Mouse (Mus musculus) midbrain, postnatal 0 days (tissue): Measurements from ENCODE around the gene Dscaml1. TPM values are rescaled to one million over a fixed set of nuclear protein-coding genes. Genes with fewer than 3 reads are reported as not detected.

Source experiments
- ATAC-seq: fragments of 200-750 bp; cut with Nextera tagmentation; 2 replicates; pipeline ENCODE4 v1.8.0; 2017; ENCODE audit warnings: moderate number of reproducible peaks, mild to moderate bottlenecking, moderate TSS enrichment, moderate library complexity; ENCODE audit not compliant: low FRiP score
- DNase-seq: peaks from one replicate; pipeline ENCODE4 v3.0.0-alpha.2; 2015; ENCODE audit warnings: low spot score
- H3K27ac ChIP-seq: fragments of 300-500 bp; sonication (generic); 2 replicates; pipeline ENCODE4 v1.5.1; 2014; ENCODE audit warnings: low read depth, mild to moderate bottlenecking, low read length, mixed read lengths
- H3K27me3 ChIP-seq: fragments of 300-500 bp; sonication (generic); 2 replicates; pipeline ENCODE4 v1.6.1; 2014; ENCODE audit warnings: low read length, control low read depth, mixed read lengths; ENCODE audit not compliant: insufficient read depth
- H3K36me3 ChIP-seq: fragments of 300-500 bp; sonication (generic); 2 replicates; pipeline ENCODE4 v1.6.1; 2014; ENCODE audit warnings: low read length, control low read depth, mixed read lengths; ENCODE audit not compliant: insufficient read depth
- H3K4me1 ChIP-seq: fragments of 300-500 bp; sonication (generic); 2 replicates; pipeline ENCODE4 v1.6.1; 2014; ENCODE audit warnings: mild to moderate bottlenecking, control low read depth, antibody characterized with exemption, low read length, mixed read lengths; ENCODE audit not compliant: insufficient read depth
- H3K4me2 ChIP-seq: fragments of 300-500 bp; sonication (generic); 2 replicates; pipeline ENCODE4 v1.6.1; 2014; ENCODE audit warnings: low read depth, mild to moderate bottlenecking, low read length, mixed read lengths; ENCODE audit not compliant: poor library complexity, severe bottlenecking
- H3K4me3 ChIP-seq: fragments of 300-500 bp; sonication (generic); 2 replicates; pipeline ENCODE4 v1.5.1; 2014; ENCODE audit warnings: low read depth, mild to moderate bottlenecking, low read length, moderate library complexity
- H3K9ac ChIP-seq: fragments of 300-500 bp; sonication (generic); replicated peaks from 2 replicates; pipeline ENCODE4 v1.6.1; 2014; ENCODE audit warnings: mild to moderate bottlenecking, low read length, moderate library complexity, mixed read lengths; ENCODE audit not compliant: poor library complexity, severe bottlenecking
- H3K9me3 ChIP-seq: fragments of 300-500 bp; sonication (generic); 2 replicates; pipeline ENCODE4 v1.6.1; 2016; ENCODE audit warnings: low read length, control low read depth
- CTCF ChIP-seq: IDR thresholded peaks from 2 replicates; pipeline ENCODE4 v1.5.1; 2016; ENCODE audit warnings: antibody characterized with exemption, mild to moderate bottlenecking
- WGBS: fragments of 180-500 bp; shearing (Covaris S2); extraction: QIAGEN DNeasy Blood & Tissue Kit; methylation state at CpG from one replicate; pipeline ENCODE4 v1.1.7; 2014; 5-methylcytosine and 5-hydroxymethylcytosine counted together
- polyA plus RNA-seq: library from polyadenylated mRNA; unstranded; fragments of >200 nt; fragmentation: Nextera tagmentation; extraction: Ambion mirVana; gene quantifications from 2 replicates; pipeline ENCODE4 v1.2.1, GENCODE M21; 2015
- total RNA-seq: library from RNA; depleted of rRNA; stranded (reverse); fragments of >200 nt; gene quantifications from 2 replicates; pipeline ENCODE4 v1.2.3, GENCODE M21; 2014

The Dscaml1 gene
- total and polyA plus RNA-seq, 2 experiments from 2014 or later = 14.6 to 42.1 TPM

DNA sequence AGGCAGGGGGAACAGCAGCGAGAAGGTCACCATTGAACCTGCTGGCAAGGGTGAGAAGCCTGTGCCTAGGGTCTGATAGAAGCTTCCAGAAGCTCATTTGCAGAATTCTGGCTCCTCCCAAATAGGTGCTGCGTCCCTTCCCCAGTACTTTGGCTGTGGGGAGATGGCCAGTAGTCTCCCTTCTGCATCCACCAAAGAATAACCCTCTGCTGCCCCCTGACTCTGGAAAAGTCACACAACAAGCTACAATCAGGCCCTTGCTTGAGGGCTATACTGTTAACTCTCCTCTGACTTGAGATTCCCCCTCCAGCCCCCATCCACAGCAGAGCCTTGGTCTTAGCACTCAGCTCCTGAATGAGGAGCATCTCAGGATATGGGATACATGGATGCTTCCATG, 314.2 kb downstream of the Dscaml1 start:
- H3K9me3 ChIP-seq = no peaks in the 10 kb centered on the region
- H3K27me3 ChIP-seq = no peaks in the 10 kb centered on the region
- TF ChIP-seq CTCF = peak; percentile 74
- no peak overlapping the region for H3K4me3 ChIP-seq
- 61% methylated on average over 2 of the region's 2 CpGs for WGBS
- no peak overlapping the region for H3K9ac ChIP-seq
- no peak overlapping the region for H3K27ac ChIP-seq
- no peak overlapping the region for H3K4me2 ChIP-seq
- ATAC-seq = no peak
- H3K4me1 ChIP-seq = peaks cover 7% of the 10 kb centered on the region; the same call in 1 of the 2 replicates
- peak; percentile 77 for DNase-seq
- H3K36me3 ChIP-seq = peaks cover 18% of the 10 kb centered on the region

DNA sequence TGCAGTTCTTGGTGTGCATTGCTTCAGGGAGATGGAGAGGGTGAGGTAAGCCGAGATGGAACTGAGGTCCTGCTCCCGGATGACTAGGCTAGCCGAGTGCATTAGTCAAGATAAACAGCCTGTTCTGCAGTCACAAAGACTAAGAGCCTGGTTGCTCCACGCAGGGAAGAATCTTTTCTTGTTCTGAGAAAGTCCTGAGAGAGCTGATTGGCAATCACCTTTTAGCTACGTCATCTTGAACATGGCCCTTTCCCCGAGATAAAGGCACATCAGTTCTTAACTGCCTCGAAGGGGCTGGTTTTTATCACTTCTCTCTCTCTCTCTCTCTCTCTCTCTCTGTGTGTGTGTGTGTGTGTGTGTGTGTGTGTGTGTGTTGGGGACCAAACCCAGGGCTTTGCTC, 319.0 kb downstream of the Dscaml1 start:
- Histone ChIP-seq H3K9ac (no peak overlapping the region), H3K4me3 (no peak overlapping the region), H3K36me3 (peaks cover 23% of the 10 kb centered on the region), H3K27ac (no peak overlapping the region), H3K27me3 (no peaks in the 10 kb centered on the region), H3K9me3 (no peaks in the 10 kb centered on the region), H3K4me2 (no peak overlapping the region), H3K4me1 (no peaks in the 10 kb centered on the region)
- WGBS = 41% methylated on average over 7 of the region's 7 CpGs
- ATAC-seq (no peak), DNase-seq (peak; percentile 7)
- no peak for TF ChIP-seq CTCF

DNA sequence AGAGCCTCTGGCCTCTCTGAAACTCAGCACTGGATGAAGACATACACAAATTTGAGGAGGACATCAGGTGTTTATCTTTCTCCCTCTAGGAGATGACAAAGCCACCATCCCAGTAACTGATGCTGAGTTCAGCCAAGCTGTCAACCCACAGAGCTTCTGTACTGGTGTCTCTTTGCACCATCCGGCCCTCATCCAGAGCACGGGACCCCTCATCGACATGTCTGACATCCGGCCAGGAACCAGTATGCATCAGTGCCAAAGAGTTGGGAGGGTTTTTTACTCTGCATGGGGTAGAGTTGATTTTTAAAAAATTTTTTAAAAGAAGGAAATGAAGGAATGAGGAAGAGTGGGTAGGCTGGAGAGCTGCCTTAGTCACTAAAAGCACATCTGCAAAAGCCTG, 323.5 kb downstream of the Dscaml1 start:
- H3K4me3 ChIP-seq = no peak overlapping the region
- H3K27ac ChIP-seq = no peak overlapping the region
- ATAC-seq (no peak), DNase-seq (no peak)
- no peak overlapping the region for H3K4me2 ChIP-seq
- no peaks in the 10 kb centered on the region for H3K27me3 ChIP-seq
- 97% methylated on average over 4 of the region's 4 CpGs for WGBS
- no peaks in the 10 kb centered on the region for H3K4me1 ChIP-seq
- no peak for TF ChIP-seq CTCF
- peaks cover 13% of the 10 kb centered on the region for H3K36me3 ChIP-seq
- no peaks in the 10 kb centered on the region for H3K9me3 ChIP-seq
- H3K9ac ChIP-seq = no peak overlapping the region

DNA sequence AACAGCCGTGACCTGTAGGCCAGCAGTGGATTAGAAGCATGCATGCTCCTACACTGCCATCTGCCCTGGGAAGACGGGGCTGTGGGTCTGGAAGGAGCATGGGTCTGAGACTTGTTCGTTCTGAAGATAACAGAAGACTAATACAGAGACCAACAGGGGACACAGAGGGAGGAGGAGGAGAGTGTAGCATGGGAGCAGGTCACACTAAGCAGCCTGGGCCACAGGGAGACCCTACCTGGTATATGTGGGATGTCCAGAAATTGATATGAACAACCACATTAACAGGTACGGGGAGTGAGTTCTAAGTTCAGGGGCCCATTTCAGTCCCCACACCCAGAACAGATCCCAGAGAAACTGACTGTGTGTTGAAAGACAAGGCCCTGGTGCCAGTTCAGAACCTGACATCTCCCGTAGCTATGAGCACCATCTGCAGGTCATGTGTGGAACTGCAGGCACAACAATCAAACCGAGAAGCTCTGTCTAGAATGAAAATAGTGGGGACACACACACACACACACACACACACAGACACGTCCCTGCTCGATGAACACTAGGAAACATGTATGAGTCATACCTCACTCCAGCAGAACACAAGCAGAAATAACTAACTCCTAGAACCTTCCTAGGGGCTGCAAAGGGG, 328.1 kb downstream of the Dscaml1 start:
- Histone ChIP-seq H3K36me3 (peaks cover 13% of the 10 kb centered on the region), H3K27ac (no peak overlapping the region), H3K9ac (no peak overlapping the region), H3K9me3 (no peaks in the 10 kb centered on the region), H3K27me3 (no peaks in the 10 kb centered on the region), H3K4me1 (no peaks in the 10 kb centered on the region), H3K4me2 (no peak overlapping the region), H3K4me3 (no peak overlapping the region)
- TF ChIP-seq CTCF = peak; percentile 97
- WGBS = 36% methylated on average over 8 of the region's 8 CpGs
- peak; percentile 89 for DNase-seq
- peak; percentile 76 for ATAC-seq

GRCm38 (mm10) chr9:45766195-45766594, 339.8 kb downstream of the Dscaml1 start:
- DNase-seq (no peak), ATAC-seq (no peak)
- no peak overlapping the region for H3K4me2 ChIP-seq
- no peak overlapping the region for H3K9ac ChIP-seq
- H3K9me3 ChIP-seq = no peaks in the 10 kb centered on the region
- H3K4me1 ChIP-seq = no peaks in the 10 kb centered on the region
- H3K4me3 ChIP-seq = no peak overlapping the region
- TF ChIP-seq CTCF = no peak
- peaks cover 27% of the 10 kb centered on the region for H3K36me3 ChIP-seq
- H3K27me3 ChIP-seq = no peaks in the 10 kb centered on the region
- 83% methylated on average over 6 of the region's 6 CpGs for WGBS
- H3K27ac ChIP-seq = no peak overlapping the region

DNA sequence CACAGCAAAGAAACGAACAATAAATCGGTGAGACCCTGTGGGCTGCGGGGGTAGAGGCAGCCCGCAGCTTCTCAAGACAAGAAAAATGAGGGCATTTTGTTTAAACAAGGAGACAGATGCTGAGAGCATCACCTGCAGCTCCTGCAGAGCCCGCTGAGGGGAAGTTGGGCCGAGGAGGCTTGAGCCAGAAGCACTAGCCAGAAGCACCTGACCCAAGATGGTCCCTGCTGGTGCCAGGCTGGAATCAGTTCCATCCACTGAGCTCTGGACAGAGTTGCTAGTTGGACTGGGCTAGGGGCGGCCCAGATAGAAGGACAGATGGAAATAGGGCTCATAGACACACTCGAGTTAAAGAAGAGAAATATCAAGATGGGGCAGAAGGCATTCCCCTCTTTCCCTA, 340.7 kb downstream of the Dscaml1 start:
- H3K4me2 ChIP-seq = no peak overlapping the region
- no peaks in the 10 kb centered on the region for H3K9me3 ChIP-seq
- 81% methylated on average over 8 of the region's 8 CpGs for WGBS
- no peak for DNase-seq
- H3K4me1 ChIP-seq = no peaks in the 10 kb centered on the region
- no peak for TF ChIP-seq CTCF
- no peak overlapping the region for H3K27ac ChIP-seq
- H3K9ac ChIP-seq = no peak overlapping the region
- H3K4me3 ChIP-seq = no peak overlapping the region
- H3K27me3 ChIP-seq = no peaks in the 10 kb centered on the region
- no peak for ATAC-seq
- peaks cover 29% of the 10 kb centered on the region for H3K36me3 ChIP-seq
